Mouse (Mus musculus) limb, embryonic 12.5 days (tissue): ENCODE data around the gene Lefty2. TPM values are rescaled to one million over a fixed set of nuclear protein-coding genes. Genes with fewer than 3 reads are reported as not detected.

Experiments used
- ATAC-seq: fragments of 200-750 bp; cut with Nextera tagmentation; 2 replicates; pipeline ENCODE4 v1.8.0; 2017; ENCODE audit warnings: low read depth, moderate TSS enrichment; ENCODE audit not compliant: insufficient number of reproducible peaks, insufficient read depth, low FRiP score, low TSS enrichment
- H3K27ac ChIP-seq: fragments of 300-500 bp; sonication (generic); 2 replicates; pipeline ENCODE4 v1.5.1; 2016; ENCODE audit warnings: mild to moderate bottlenecking, moderate library complexity
- H3K27me3 ChIP-seq: fragments of 300-500 bp; sonication (generic); 2 replicates; pipeline ENCODE4 v1.6.1; 2016; ENCODE audit warnings: mild to moderate bottlenecking, moderate library complexity
- H3K36me3 ChIP-seq: fragments of 300-500 bp; sonication (generic); 2 replicates; pipeline ENCODE4 v1.6.1; 2016; ENCODE audit warnings: mild to moderate bottlenecking, moderate library complexity
- H3K4me1 ChIP-seq: fragments of 300-500 bp; sonication (generic); replicated peaks from 2 replicates; pipeline ENCODE4 v1.6.1; 2016
- H3K4me2 ChIP-seq: fragments of 300-500 bp; sonication (generic); 2 replicates; pipeline ENCODE4 v1.6.1; 2016; ENCODE audit warnings: mild to moderate bottlenecking, moderate library complexity
- H3K4me3 ChIP-seq: fragments of 300-500 bp; sonication (generic); replicated peaks from 2 replicates; pipeline ENCODE4 v1.5.1; 2016; ENCODE audit warnings: mild to moderate bottlenecking
- H3K9ac ChIP-seq: fragments of 300-500 bp; sonication (generic); replicated peaks from 2 replicates; pipeline ENCODE4 v1.6.1; 2016; ENCODE audit warnings: mild to moderate bottlenecking, moderate library complexity
- H3K9me3 ChIP-seq: fragments of 300-500 bp; sonication (generic); 2 replicates; pipeline ENCODE4 v1.6.1; 2016; ENCODE audit warnings: mild to moderate bottlenecking, moderate library complexity
- WGBS: fragments of 180-500 bp; shearing (Covaris S2); methylation state at CpG from one replicate; pipeline ENCODE4 v1.1.7; 2016; 5-methylcytosine and 5-hydroxymethylcytosine counted together
- polyA plus RNA-seq: library from polyadenylated mRNA; unstranded; fragments of >200 nt; fragmentation: Nextera tagmentation; extraction: Ambion mirVana; gene quantifications from 2 replicates; pipeline ENCODE4 v1.2.1, GENCODE M21; 2016

Gene Lefty2
- polyA plus RNA-seq, 1 experiment from 2014 or later, result not detected

DNA sequence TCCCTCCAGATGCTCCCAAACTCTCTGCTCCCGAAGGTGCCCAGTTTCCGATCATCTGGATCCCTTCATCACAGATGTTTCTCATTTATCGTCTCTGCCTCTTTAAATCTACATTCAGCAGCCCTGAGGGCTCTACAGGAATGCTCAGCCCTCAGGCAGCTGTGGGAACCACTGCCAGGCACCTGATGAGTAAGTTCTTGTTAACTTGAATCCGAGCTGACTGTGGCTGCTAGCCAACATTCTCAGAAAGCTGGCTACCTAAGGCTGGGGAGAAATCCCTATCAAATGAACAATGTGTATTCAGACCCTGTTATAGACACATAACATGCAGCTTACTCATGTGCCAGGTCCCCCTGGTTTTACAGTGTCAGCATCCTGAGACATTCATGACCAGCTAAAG is 20.9 kb downstream of the Lefty2 start:
- ATAC-seq, result peak; percentile 54; the same call in 1 of the 2 replicates
- no peak overlapping the region for H3K4me2 ChIP-seq
- 15% methylated on average over 4 of the region's 4 CpGs for WGBS
- H3K4me1 ChIP-seq, result peaks cover 34% of the 10 kb centered on the region
- H3K27ac ChIP-seq, result peak overlapping the region; percentile 51
- no peak overlapping the region for H3K9ac ChIP-seq
- peaks cover 11% of the 10 kb centered on the region for H3K36me3 ChIP-seq
- no peaks in the 10 kb centered on the region for H3K27me3 ChIP-seq
- no peak overlapping the region for H3K4me3 ChIP-seq
- H3K9me3 ChIP-seq, result no peaks in the 10 kb centered on the region

DNA sequence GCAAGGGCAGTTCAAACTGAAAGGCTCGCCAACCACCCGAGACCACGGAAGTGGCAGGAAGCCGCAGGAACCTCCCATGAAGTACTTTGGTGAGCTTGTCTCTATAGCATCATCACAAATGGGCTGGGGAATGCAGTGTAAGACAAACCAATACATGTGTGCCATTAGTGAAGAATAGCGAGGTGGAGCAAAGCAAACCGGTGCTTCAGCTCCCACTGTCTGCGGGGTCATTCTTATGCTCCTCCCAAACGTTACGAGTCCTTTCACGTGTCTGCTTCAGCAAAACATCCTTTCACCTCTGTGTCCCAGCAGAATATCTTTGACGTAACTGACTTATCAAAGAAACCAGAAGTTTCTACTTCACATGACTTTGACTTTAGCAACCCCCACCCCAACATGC is 23.5 kb downstream of the Lefty2 start:
- no peak overlapping the region for H3K9ac ChIP-seq
- no peaks in the 10 kb centered on the region for H3K9me3 ChIP-seq
- WGBS, result 92% methylated on average over 11 of the region's 11 CpGs
- no peak for ATAC-seq
- H3K4me2 ChIP-seq, result no peak overlapping the region
- no peaks in the 10 kb centered on the region for H3K36me3 ChIP-seq
- H3K4me3 ChIP-seq, result no peak overlapping the region
- H3K27me3 ChIP-seq, result no peaks in the 10 kb centered on the region; the same call in 1 of the 2 replicates
- H3K4me1 ChIP-seq, result peaks cover 32% of the 10 kb centered on the region
- no peak overlapping the region for H3K27ac ChIP-seq

DNA sequence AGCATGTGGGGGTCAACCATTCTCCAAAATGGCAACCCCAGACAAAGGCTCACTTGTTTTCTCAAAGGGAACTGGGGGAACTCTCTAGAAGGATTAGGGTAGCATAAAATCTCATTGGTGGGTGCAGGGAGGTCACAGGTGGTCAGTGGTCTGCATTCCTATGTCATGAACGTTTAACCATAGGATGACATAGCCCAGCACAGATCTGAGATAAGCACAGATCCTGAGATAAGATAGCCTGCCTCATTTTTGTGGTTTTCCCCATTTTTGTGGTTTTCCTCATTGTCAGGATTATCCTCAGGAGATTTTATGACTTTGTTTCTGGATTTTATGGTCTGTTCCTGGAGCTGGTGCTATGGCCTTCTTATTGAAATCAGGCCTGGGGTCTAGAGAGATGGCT is 24.1 kb downstream of the Lefty2 start:
- Histone ChIP-seq H3K4me3 (no peak overlapping the region), H3K27ac (0 out of 2 replicates have a peak overlapping the region, but pooled peaks have one; percentile 12), H3K9ac (no peak overlapping the region), H3K4me2 (no peak overlapping the region), H3K36me3 (no peaks in the 10 kb centered on the region), H3K27me3 (no peaks in the 10 kb centered on the region; the same call in 1 of the 2 replicates), H3K4me1 (peaks cover 26% of the 10 kb centered on the region), H3K9me3 (no peaks in the 10 kb centered on the region)
- no peak for ATAC-seq
- WGBS, result 32% methylated on average over 1 of the region's 1 CpGs

DNA sequence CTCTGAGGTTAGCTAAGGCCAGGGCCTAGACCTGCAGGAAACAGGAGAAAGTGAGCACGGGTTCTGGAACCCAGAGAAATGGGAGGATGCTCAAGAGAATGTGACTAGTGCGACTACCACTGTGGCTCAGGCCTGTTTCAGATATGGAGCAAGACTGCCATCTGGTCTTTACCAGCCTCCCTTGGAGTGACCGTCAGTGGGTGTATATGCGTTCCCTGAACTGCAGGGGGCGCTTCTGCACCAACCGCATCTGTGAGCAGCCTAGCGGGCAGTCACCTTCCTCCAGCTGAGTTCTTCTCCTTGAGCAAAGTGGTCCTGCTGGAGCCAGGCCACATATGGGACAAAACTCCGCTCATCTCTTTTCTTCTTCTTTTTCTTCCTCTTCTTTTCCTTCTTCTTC is 26.8 kb downstream of the Lefty2 start:
- Histone ChIP-seq H3K4me3 (no peak overlapping the region), H3K4me2 (no peak overlapping the region), H3K9me3 (no peaks in the 10 kb centered on the region), H3K9ac (no peak overlapping the region), H3K36me3 (no peaks in the 10 kb centered on the region), H3K4me1 (0 out of 2 replicates have a peak, but pooled peaks cover under 1% of the 10 kb centered on the region), H3K27me3 (no peaks in the 10 kb centered on the region; the same call in 1 of the 2 replicates), H3K27ac (no peak overlapping the region)
- WGBS, result 40% methylated on average over 8 of the region's 8 CpGs
- no peak for ATAC-seq

DNA sequence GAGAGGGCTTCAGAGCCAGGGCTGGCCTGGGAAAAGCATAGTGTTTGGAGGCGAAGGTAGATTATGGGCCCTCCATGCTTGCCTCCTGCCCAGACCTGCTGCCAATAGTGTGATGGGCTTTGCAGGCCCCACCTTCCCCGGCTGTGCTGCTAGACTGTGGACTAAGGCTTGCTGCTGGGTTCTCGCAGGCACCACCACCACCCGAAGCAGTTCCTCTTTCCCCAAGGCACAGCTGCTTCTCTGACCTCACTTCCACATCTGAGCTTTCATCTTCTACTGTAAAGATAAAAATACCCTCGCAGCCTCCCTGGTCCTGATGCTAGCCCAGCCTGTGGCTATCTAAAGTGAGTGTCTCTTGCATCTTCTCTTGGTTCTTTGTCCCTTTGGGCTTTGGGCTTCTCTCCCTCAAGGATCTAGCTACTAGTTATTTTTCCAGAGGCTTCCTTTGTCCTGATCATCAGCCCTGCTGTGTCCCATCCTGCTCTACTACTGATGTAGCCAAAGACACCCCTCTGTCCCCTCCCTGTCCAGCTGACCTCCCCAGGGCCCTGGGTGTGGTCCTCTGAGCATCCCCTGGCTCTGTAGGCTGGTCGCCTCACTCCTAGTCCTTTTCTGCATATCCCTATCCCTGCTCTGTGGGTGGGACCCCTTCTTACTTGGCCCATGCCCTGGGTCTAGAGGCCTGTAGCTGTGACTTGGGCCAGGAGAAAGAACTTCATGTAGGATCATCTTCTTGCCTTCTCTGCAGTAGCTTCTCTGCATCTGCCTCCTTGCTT is 29.6 kb downstream of the Lefty2 start:
- no peak overlapping the region for H3K9ac ChIP-seq
- H3K4me1 ChIP-seq, result no peaks in the 10 kb centered on the region

DNA sequence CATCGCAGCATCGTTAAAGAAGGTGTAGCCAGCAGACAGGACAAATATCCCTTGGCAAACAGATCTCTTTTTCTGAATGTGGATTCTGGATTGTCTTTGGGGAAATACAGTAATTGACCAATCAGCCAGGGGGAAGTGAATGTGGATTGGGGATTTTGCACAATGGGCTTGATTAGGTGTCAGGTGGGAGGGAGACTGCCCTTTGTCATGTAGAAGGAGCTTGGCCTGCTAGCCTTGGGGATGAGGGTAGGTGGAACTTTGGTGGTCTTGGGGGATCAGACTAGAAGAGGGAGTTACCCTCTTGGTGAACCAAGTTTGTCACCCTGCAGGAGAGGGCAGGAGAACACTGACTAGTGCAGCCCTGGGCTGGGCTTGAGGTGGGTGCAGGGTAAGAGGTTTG is 31.8 kb downstream of the Lefty2 start:
- H3K4me1 ChIP-seq, result no peaks in the 10 kb centered on the region
- no peak for ATAC-seq
- no peak overlapping the region for H3K4me2 ChIP-seq
- peaks cover 3% of the 10 kb centered on the region for H3K27me3 ChIP-seq
- no peak overlapping the region for H3K4me3 ChIP-seq
- no peaks in the 10 kb centered on the region for H3K36me3 ChIP-seq
- no peak overlapping the region for H3K9ac ChIP-seq
- H3K27ac ChIP-seq, result no peak overlapping the region
- no peaks in the 10 kb centered on the region for H3K9me3 ChIP-seq
- WGBS, result 26% methylated on average over 2 of the region's 2 CpGs

More for the DNA sequence above, 29.6 kb downstream of the Lefty2 start:
- ATAC-seq, result no peak
- WGBS, result 62% methylated on average over 6 of the region's 6 CpGs
- H3K27me3 ChIP-seq, result no peaks in the 10 kb centered on the region; the same call in 1 of the 2 replicates
- H3K9me3 ChIP-seq, result no peaks in the 10 kb centered on the region
- no peak overlapping the region for H3K4me3 ChIP-seq
- no peak overlapping the region for H3K27ac ChIP-seq
- H3K4me2 ChIP-seq, result no peak overlapping the region
- no peaks in the 10 kb centered on the region for H3K36me3 ChIP-seq

DNA sequence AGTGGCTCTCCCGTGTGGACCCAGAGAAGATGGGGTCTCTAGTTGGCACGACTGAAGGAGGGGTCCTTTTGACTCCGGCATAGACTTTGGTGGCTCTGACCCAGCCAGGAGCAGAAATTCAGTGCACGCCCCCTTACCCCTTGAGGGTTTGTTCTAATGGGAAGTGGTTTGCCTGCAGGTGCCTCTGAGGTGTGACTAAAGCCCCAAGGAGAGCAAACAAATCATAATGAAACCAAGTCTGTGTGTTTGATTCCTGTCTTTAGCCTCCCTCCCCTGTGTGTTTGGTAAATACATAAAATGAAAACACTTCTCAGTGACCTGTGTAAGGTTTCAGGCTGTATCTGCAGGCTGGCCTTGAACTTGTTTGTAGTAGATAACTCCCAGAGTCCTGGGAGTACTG is 33.4 kb downstream of the Lefty2 start:
- ATAC-seq, result no peak
- H3K4me3 ChIP-seq, result no peak overlapping the region
- H3K4me1 ChIP-seq, result no peaks in the 10 kb centered on the region
- H3K9me3 ChIP-seq, result no peaks in the 10 kb centered on the region
- no peak overlapping the region for H3K4me2 ChIP-seq
- H3K27ac ChIP-seq, result no peak overlapping the region
- no peaks in the 10 kb centered on the region for H3K36me3 ChIP-seq
- WGBS, result 73% methylated on average over 4 of the region's 4 CpGs
- no peak overlapping the region for H3K9ac ChIP-seq
- peaks cover 12% of the 10 kb centered on the region for H3K27me3 ChIP-seq

DNA sequence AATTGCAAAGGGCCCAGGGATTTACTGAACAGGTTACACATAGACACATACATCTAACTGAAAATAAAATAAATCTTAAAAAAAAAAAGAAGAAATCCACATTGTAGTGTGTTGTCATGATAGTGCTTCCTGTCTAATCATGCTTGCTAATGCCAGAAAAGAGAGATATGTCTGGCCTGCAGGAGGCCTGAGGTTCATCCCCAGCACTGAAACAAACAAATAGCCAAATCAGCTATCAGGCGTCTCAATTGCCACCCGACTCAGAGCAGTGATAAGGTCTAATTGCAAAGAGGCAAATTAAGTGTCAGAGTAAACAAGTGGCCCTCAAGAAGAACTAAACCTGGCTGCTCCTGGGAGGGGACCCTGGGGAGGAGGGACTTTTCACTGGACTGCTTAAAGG is 36.7 kb downstream of the Lefty2 start:
- H3K4me2 ChIP-seq, result no peak overlapping the region
- no peak overlapping the region for H3K27ac ChIP-seq
- peaks cover 32% of the 10 kb centered on the region for H3K27me3 ChIP-seq
- peaks cover under 1% of the 10 kb centered on the region for H3K4me1 ChIP-seq
- ATAC-seq, result no peak
- no peak overlapping the region for H3K4me3 ChIP-seq
- no peaks in the 10 kb centered on the region for H3K9me3 ChIP-seq
- 25% methylated on average over 2 of the region's 2 CpGs for WGBS
- H3K9ac ChIP-seq, result no peak overlapping the region
- no peaks in the 10 kb centered on the region for H3K36me3 ChIP-seq

DNA sequence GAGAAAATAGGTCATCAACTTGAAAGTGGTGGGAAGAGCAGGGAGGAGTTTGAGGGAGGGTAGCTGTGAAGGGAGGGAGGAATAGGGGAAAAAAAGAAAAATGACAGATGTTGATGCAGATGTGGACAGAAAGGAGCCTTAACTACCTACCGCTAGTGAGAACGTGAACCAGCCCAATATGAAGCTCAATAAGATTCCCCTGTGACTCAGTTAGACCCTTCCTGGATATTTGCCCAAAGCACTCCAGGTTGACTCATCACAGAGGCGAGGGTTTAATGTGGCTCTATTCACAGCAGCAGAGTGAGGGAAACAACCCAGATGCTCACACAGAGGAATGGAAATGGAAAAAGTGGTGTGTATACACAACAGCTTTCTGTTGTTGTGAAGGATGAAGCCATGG is 38.2 kb downstream of the Lefty2 start:
- H3K4me2 ChIP-seq, result no peak overlapping the region
- peaks cover 47% of the 10 kb centered on the region for H3K27me3 ChIP-seq
- ATAC-seq, result no peak
- 74% methylated on average over 3 of the region's 3 CpGs for WGBS
- no peak overlapping the region for H3K9ac ChIP-seq
- peaks cover 5% of the 10 kb centered on the region for H3K4me1 ChIP-seq
- no peaks in the 10 kb centered on the region for H3K36me3 ChIP-seq
- H3K9me3 ChIP-seq, result no peaks in the 10 kb centered on the region
- no peak overlapping the region for H3K4me3 ChIP-seq
- H3K27ac ChIP-seq, result no peak overlapping the region

DNA sequence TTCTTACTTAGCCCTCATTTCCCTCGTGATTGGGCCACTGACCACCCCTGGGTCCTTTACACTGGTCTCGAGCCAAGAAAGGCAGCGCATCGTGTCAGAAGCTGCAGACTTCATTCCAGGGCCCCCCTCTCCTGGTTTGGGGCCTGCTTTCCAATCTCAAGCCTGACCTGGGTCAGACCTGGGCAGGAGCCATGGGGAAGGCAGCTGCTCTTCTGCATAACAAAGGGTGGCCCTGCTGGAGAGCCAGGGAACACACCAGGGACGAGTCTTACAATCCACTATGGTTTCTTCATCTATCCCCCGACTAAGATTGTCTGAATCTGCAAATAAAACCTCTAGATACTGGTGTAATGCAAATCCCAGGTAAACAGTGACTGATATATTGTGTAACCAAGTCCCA is 40.8 kb downstream of the Lefty2 start:
- peaks cover 73% of the 10 kb centered on the region for H3K27me3 ChIP-seq
- no peak overlapping the region for H3K4me3 ChIP-seq
- no peak overlapping the region for H3K9ac ChIP-seq
- no peaks in the 10 kb centered on the region for H3K9me3 ChIP-seq
- H3K4me1 ChIP-seq, result peaks cover 12% of the 10 kb centered on the region
- H3K27ac ChIP-seq, result no peak overlapping the region
- 23% methylated on average over 6 of the region's 6 CpGs for WGBS
- H3K4me2 ChIP-seq, result no peak overlapping the region
- no peaks in the 10 kb centered on the region for H3K36me3 ChIP-seq
- no peak for ATAC-seq

DNA sequence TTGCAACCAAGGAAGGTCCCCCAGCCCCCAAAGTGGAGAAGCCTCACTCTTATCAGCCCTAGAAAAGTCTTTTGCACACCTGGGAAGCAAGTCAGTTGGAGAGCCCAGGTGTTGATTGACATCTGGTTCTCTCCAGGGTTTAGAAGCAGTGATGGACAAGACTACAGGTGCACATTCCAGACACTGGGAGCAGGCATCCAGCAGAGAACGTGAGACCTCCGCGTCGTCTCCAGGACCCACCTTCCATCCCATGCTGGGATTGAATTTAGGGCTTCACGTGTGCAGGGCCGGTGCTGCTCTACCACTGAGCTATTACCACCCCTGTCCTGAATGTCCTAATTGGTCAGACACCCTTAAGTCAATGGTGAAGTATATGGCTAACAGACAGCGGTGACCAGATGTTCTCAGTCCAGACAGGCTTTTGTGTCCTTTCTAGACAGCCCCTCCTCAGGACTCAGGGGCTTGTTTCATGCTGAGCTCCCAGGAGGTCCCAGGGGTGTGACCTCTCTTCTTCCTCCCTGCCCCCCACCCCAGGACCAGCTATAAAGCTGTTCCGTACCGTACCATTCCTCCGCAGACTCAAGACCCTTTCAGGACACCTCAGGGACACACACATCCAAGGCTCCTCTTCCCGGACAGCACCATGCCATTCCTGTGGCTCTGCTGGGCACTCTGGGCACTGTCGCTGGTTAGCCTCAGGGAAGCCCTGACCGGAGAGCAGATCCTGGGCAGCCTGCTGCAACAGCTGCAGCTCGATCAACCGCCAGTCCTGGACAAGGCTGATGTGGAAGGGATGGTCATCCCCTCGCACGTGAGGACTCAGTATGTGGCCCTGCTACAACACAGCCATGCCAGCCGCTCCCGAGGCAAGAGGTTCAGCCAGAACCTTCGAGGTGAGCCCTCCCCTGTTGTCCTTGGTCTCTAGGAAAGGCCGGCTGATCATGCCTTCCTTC is 41.8 kb downstream of the Lefty2 start, which contains the start of gene Lefty1:
Gene Lefty1 (plus strand): TSS at position 556 of the 953 bp plus-strand sequence.
- Histone ChIP-seq H3K4me3 (no peak within 1 kb of the TSS), H3K36me3 (no peaks in the 10 kb centered on the region), H3K9ac (no peak within 1 kb of the TSS), H3K4me1 (peaks cover 12% of the 10 kb centered on the region), H3K27ac (no peak within 1 kb of the TSS), H3K4me2 (no peak within 1 kb of the TSS), H3K9me3 (no peaks in the 10 kb centered on the region), H3K27me3 (peaks cover 69% of the 10 kb centered on the region)
- no peak for ATAC-seq
- 12% methylated on average over 21 of the region's 21 CpGs for whole genome bisulfite sequencing
